Mouse (Mus musculus) mouse trophoblast stem cell (cell line): Measurements from ENCODE around the gene Gm21987.

Experiments
- in situ Hi-C, 2 experiments: fragments of 300-500 bp; cut with MseI, MboI; formaldehyde crosslinking; loops; 2 replicates in 1 of 2; 3 replicates in 1 of 2; pipeline ENCODE4 v1.15.1; 2025

The Gm21987 gene

DNA sequence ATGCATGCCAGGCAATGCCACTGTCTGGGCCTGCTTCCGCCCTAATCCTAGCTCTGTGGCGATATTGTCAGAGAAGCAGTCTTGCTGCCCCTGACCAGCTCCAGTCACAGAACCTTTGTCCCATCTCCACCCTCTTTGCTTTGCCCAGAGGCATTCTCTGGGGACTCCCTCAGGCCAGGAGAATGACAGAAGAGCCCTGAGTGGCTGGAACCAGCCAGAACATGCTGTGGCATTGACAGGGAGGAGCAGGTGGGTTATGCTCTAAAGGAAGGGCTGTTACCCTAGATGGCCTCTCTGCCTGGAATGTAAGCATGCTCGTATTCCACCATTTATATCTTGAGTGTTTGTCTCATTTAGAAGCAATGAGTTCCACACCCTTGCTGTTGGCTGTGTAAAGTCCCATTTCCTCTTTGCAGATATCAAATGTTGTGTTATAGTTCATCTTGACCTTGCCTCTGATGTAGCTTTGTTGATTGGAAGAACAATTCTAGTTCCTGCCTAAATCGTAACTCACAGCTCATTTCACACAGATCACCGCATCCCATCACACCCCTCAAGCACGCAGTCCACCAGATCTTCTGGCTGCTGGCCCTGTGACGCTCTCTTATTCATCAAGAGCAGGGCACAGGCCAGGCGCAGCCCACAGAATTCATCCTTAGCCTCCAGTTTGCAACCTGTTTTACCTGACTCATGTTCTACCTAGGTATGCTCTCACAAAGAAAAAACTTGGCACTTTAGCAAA, 24.0 kb downstream of the Gm21987 start:
- in situ Hi-C loops: no loop called here

DNA sequence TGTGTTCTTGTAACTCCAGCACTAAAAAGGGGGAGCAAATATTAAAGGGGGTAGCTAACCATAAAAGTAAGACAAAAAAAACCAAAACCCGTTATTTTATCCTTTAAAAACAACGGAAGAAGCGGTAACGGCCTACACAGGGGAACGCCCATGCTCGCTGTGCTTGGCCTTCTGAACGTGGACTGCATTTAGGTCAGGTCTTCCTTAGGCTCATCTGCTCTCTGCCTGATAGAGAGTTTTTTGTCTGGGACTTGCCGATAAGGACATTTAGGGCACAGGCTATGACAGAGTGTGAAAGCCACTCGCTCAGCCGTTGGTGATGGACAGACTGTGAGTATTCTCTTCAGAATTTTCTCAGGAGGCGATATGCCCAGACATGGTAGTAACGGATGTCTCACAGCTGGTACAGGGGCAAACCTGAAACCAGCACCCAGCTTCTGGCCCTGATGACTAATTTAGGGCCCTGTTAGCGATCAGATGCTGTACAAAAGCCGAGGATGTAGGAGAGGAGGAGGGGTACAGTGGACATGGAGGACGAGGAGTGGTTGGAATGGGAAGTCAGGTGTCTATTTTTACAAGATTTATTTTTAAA, 25.0 kb downstream of the Gm21987 start:
- in situ Hi-C loops: no loop called here

DNA sequence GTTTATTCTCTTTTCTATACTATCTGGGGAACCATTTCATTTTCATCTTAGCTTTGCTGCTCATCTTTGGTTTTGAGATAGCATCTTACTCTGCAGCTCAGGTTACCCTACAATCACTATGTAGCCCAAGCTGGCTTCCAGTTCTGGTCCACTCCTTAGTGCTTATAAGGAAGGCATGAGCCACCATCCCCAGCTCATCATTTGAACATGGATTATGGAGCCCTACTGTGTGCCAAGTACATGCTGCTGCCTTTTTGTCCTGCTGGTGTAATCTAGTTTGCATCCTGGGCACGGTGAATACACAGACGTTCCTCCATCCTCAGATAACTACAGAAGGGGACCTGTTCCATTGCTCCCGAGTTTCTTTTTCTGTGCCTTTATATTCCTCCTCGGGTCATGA, 26.0 kb downstream of the Gm21987 start:
- in situ Hi-C loops: no loop called here

DNA sequence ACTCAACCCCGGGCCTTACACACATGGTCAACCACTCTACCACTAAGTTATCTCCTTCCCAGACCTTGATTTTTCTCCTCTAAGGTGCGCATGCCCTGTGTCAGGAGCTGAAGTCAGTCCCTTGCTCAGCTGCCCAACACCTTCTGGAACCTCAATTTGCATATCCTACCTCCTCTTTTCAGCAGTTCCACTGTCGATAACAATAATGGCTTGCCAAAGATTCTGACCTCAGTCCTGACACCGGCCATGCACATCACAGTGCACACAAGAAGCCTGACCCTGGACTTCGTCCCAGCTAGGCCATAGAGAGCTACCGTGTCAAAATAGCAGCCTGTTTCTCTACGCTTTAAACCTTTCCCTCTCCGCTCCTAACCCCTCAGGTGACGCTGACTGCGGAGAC, 26.6 kb downstream of the Gm21987 start:
- in situ Hi-C loops: no loop called here

DNA sequence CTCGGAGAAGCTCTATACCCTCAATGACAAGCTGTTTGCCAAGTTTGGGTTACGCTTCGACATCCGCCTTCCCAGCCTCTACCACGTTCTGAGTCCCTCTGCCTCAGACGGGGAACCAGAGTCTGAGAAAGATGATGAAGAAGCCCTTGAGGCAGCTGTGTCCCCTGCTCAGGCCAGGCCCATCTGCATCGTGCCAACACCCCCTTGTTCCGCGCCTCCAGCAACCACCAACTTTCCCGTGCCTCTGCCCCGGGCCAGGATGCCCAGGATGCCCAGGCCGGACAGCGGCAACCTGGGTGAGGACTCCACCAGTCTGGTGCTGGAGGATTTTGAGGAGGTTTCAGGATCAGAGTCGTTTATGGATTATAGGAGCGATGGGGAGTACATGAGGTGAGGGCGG, 27.1 kb downstream of the Gm21987 start:
- in situ Hi-C loops: no loop called here

DNA sequence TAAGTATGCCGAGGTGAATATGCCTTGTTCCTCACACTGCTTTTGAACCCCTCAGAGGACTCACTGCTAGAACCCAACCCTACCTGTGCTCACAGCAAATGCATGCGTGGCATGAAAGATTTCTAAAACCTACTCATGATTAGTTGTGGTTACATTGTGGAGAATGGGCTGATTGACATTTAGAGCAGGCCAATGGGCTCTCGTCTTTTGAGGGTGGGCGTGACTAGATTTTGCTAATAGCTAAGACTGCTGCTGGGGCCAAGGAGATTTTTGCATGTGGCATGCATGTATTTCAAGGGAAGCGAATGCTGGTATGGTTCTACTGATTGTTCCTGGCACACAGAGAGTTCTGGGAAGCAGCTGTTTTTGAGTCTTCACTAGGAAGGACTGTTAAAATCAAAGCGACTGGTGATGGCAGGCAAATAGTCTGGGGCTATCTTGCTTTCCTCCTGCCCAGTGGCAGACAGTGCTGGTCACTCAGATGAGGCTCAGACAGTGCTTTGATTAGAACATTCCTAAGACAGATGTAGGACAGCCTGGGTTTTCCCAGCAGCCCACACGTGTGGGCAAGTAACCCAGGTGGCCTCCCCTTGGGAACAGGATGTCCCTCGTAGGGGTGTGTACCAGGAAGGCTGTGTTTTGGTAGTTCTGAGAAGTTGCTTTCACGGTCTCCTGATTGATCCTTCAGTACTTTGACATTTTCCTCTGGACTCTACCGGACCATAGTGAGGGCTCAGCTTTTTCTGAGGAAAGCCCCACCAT, 27.7 kb downstream of the Gm21987 start:
- in situ Hi-C loops: no loop called here

DNA sequence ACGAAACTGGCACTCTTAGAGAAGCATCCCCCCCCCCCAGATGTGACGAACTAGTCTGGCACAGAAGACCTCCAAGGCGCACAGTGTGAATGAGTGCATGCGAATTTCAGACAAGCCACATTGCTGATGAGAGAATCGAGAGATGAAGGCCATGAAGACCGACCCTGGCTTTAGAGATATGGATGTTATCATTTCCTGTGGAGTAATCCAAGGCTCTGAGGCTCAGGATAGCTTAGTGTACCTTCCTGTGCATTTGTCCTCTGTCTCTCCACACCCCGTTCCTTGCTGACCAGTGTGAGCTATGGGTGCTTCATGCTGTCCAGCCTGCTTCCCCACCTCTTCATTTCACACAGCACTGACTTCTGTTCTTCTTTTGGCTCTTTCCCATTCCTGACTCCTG, 28.3 kb downstream of the Gm21987 start:
- in situ Hi-C loops: no loop called here

DNA sequence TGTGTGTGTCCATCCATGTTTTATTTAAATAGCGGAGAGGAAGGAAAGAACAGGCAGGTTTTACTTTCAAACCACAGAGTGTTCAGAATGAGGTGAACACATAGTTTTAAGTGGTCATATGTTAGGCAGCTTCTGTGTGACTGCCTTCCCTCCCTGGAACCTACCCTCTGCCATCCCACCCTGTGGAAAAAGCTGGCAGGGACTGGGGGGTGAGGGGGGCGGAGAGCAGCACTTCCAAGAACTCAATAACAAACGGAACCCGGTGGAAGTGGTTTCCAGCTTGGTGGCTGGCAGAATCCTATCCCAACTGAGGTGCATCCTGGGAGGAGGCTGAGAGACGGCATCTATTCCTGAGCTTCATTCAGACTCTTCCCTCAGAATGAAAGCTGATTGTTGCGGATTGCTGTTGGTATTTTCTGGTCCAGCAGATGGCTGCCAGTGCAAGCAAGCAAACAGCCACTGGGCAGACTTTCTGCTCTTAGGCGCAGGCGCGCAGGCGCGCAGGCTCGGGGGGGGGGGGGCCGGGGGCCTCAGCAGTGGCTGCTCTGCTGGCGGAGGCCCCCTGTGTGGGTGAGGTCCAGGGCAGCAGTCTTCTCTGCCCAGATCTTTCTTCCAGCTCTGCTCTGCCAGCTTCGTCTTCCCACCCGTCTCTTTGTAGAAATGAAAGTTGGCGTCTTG, 29.5 kb downstream of the Gm21987 start:
- in situ Hi-C loops: no loop called here

DNA sequence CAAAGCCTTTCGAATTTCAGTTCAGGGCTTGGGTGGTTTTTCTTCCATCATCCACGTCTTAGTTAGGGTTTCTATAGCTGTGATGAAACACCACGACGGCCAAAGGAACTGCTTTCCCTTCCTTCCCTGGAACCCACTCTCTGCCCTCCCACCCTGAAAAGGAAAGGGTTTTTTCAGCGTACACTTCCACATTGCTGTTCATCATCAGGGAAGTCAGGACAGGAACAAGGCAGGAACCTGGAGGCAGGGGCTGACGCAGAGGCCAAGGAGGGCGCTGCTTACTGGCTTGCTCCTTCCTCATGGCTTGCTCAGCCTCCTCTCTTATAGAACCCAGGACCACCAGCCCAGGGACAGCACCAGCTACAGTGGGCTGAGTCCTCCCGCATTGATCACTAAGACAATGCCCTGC, 30.0 kb downstream of the Gm21987 start:
- in situ Hi-C loops: no loop called here

DNA sequence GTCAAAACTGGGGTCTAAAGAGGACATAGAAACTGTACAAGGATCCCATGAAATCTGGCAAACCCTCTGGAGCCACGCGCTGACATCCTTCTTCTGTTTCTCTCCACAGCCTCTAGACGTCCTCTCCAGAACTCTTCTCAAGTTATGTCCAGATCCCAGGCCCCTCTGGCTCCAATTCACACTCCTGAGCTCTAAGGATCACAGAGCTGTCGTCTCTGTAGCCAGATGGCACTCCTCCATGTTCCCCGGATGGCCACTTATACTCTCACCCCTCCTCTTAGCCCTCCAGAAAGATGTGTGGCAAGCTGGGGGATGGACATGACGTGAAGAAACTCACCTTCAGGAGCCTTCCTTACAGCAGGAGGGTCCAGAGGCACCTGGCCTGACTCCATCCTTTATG, 30.7 kb downstream of the Gm21987 start:
- in situ Hi-C loops: no loop called here

DNA sequence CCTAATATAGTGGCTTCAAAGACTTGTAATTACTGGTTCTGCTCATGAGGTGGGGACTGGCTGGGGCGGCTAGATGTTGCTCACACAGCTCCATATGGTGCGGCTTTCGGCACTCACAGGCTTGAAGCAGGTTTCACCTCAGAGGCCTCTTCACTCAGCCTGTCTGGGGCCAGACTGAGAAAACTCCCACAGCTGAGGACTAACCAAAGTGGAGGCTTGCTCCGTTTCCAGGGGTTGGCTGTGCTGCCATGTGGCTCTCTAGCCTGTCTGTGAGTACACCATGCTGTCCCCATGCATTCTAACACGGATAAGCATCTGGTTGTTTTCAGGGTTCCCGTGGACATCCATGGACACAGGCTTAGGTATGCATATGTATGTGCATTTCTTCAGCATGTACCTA, 31.8 kb downstream of the Gm21987 start:
- in situ Hi-C loops: no loop called here

DNA sequence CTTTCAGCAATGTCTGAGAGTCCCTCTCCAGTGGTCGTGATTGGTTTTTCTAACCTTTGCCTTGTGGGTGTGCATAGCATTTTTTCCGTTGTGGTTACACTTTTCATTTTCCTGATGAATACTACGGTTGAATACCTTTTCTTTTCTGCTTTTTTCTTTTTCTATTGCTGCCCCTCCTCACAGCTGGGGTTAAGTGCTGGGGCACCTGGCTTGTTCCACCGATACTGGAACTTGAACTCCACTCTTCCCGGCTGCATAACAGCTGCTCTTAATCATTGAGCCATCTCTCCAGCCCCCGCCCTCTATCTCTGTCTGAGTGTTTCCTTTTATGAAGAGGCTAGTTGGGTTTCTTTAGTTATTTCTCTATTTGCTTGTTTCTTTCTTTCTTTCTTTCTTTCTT, 32.2 kb downstream of the Gm21987 start:
- in situ Hi-C loops: no loop called here

DNA sequence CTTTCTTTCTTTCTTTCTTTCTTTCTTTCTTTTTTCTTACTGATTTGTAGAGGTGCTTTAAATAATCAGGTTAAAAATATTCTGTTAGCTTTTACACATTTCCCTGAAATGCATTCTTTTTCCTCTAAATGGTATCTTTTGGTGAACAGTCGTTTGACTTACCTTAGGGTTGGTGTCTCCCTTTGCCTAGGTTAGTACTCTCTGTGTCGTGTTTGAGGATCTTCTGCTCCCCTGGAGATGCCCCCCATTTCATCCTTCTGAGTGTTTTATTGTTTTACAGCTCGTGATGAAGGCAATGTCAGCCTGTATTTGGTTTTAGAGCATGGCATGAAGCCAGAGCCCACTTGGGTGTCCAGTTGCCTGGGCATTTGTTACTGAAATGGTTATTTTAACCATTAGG, 32.7 kb downstream of the Gm21987 start:
- in situ Hi-C loops: no loop called here

DNA sequence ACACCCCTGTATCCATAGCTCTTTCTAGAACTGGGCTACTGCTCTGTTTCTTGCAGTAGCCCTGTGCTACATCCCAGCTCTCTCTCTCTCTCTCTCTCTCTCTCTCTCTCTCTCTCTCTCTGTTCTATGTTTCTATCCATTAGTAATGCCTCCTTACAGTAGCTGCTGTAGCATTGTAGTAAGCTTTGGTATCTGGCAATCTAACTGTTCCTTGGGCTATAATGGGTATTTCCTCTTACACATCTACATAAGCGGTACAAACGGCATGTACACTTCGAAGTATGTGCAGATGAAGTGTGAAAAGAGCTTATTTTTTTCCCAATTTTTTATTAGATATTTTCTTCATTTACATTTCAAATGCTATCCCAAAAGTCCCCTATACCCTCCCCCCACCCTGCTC, 33.1 kb downstream of the Gm21987 start:
- in situ Hi-C loops: no loop called here

DNA sequence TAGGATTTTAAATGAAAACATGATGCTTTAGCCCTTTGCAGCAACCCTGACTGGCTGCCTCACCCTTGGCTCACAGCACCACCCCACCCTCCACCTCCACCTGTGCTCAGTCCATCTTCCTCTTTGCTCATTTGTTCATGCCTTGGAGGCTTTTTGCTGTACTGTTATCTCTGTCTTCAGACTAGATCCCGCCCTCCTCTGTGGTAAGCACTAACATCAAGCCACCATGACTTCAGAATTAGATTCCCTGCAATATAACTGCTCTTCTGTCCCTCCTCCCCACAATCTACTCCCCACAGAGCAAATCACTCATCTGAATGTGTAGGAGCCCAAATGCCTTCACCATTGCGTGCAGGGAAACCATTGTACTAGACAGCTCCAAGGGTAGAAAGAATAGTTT, 36.8 kb downstream of the Gm21987 start:
- in situ Hi-C loops: no loop called here

DNA sequence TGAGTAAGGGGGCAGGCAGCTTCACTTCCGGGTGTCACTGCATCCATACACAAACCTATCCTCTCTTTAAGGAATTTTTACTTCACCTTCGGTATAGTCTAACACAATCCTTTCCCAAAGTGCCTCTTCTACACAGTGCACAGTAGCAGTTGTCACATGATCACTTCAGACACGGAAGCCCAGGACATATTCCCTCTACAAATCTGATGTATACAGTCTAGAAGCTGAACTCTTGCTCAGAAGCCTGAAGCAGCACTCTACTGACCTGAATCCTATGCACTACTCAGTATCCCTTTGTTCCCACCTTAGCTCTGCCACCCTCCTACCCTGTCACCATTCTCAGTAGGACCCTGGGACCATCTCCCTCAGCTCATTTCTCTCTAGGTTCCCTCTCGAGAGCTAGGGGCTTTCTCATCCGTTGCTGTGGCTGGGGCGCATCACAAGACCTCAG, 38.4 kb downstream of the Gm21987 start:
- in situ Hi-C loops: no loop called here

DNA sequence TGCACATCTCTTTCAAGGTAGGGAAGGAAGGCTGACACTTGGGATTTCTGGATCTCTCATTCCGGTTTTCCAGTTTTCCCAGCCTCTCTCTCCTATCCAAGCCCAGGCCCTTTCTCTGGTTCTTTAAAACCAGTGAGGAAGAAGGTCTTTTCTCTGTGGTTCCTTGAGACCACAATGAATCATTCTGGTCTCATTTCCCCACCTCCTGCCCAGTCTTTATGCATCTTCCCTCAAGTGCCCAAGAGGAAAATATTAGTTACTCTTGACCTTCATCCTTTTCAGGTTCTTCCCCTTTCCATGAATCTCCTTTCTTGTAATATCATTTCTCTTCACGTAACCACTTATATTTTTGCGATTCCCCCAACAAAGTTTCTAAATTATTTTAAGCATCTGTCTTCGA, 38.9 kb downstream of the Gm21987 start:
- in situ Hi-C loops: no loop called here

DNA sequence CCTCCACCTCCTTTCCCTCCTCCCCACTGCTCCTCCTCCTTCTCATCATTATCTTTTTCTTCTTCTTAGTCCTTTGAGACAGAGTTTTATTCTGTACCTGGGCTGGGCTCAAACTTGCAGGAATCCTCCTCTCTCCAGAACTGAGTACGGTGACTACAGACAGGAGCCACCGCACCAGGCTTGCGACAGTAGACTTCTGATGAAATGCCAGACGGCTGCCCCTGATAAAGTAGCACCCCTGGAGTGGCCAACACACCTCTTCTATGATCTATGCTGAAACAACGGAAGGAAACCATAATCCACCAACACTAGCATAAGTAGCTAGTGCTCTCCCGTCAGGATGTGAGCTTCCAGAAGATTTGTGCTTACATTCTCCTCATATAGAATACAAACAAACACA, 40.5 kb downstream of the Gm21987 start:
- in situ Hi-C loops: no loop called here

DNA sequence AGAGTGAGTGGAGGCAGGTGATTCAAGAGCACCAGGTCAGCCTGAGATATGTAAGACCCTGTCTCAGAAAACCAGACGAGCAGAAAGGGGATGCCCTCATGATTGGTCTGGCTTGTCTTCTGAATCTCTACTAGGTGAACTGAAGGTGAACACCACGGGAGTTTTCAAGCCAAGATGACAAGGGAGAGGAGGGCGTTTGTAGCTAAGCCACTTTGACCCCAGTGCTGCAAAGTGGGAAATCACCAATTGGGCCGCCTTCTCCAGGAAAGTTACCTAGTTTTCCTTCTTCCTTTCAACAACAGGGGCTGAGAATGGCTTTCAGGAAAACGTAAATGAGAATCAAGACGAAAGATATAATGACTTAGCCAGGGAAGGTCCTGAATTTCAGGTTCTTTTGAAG, 41.9 kb downstream of the Gm21987 start:
- in situ Hi-C loops: no loop called here

DNA sequence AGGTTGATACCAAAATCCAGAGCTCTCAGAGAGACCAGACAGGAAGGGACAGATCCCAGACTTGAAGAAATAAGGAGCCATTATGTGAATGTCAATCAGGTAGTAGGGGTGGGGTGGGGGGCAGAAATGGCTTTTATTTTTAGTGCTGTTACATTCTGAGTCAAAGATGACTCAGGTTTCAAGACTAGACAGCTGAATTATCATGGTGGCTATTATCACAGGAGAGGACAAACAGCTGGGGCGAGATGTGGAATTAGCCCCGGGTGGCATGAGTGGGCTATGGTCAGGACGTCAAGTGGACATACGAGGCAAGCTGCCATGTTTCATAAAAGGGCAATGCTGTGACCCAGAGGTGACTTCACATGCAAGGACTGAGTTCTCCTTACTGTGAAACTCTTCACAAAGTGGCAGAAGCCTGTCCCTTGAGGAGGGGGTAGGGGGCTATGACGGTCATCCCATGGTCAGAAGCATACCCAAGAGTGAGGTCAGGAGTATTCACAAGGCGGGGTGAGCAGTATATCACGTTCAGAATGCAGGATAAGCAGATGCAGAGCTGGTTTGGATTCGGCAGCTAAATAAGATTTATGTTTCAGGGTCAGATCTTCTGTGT, 42.5 kb downstream of the Gm21987 start:
- in situ Hi-C loops: no loop called here

DNA sequence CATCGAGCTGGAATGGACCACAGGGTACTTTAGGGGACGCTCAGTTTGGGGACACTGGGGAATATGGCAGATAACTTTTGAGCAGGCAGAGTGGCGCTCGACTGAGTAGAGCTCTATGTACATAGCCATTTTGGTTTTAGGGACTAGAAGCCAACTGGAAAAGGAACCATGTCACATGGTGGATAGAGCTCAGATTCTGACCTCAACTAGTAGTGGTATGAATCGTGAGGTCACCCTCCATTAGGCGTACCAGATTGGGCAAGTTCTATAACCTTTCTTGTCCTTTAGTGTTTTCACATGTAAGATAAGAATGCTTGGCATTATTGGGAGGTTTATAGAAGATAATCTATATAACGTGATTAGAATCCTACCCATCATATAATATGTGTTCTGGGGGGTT, 43.5 kb downstream of the Gm21987 start:
- in situ Hi-C loops: no loop called here
